ENCODE assay signal across 15 mouse cellular contexts in genomic region chr9:114440548-114440947, GRCm38 (mm10). TPM values are rescaled to one million over a fixed set of nuclear protein-coding genes. Genes with fewer than 3 reads are reported as not detected.
DNase-seq lines count a peak whose midpoint lies in the region; ATAC-seq and TF ChIP-seq lines count a peak whose summit lies in the region.
"Had no signal": no experiment of that assay in that cellular context is flagged by ENCODE, and none has a peak within 500 bp of the region (broad histone marks: within the 10 kb centered on the region; RNA-seq: fewer than 3 reads in every experiment).

No protein-coding gene starts in this region.

- no peak overlapping the region for H3K4me2 ChIP-seq in liver, embryonic 11.5 days
- H3K4me2 ChIP-seq in hindbrain, embryonic 16.5 days (ENCODE audit: low read length) = no peak overlapping the region
- no peak overlapping the region for H3K4me2 ChIP-seq in intestine, embryonic 15.5 days (replicated peaks)
- H3K4me2 ChIP-seq: heart, embryonic 13.5 days; limb, embryonic 13.5 days; midbrain, embryonic 15.5 days; neural tube, embryonic 12.5 days had no signal

- ATAC-seq in liver, embryonic 11.5 days (replicated peaks; ENCODE audit: low FRiP score) = no peak
- ATAC-seq in hindbrain, embryonic 16.5 days = no peak
- ATAC-seq in intestine, embryonic 15.5 days = no peak
- ATAC-seq: midbrain, embryonic 15.5 days had no signal

- no peak for TF ChIP-seq CTCF in thymus, adult 2 months (IDR thresholded peaks at IDR 0.05; ENCODE audit: borderline replicate concordance, control insufficient read depth, extremely low read depth, insufficient read depth, low read length, poor library complexity)

- H3K27ac ChIP-seq in thymus, adult 2 months (ENCODE audit: control insufficient read depth, insufficient read depth, low read length) = peak overlapping the region; percentile 59
- no peak overlapping the region for H3K27ac ChIP-seq in liver, embryonic 11.5 days (ENCODE audit: low read depth, low read length)
- no peak overlapping the region for H3K27ac ChIP-seq in hindbrain, embryonic 16.5 days (ENCODE audit: low read depth, low read length)
- no peak overlapping the region for H3K27ac ChIP-seq in intestine, embryonic 15.5 days
- H3K27ac ChIP-seq: forebrain, embryonic 10.5 days; heart, embryonic 13.5 days; limb, embryonic 13.5 days; midbrain, embryonic 15.5 days; neural tube, embryonic 12.5 days had no signal

- no peak overlapping the region for H3K4me3 ChIP-seq in thymus, adult 2 months (ENCODE audit: control insufficient read depth, insufficient read depth, low read length)
- no peak overlapping the region for H3K4me3 ChIP-seq in liver, embryonic 11.5 days (ENCODE audit: low read depth, low read length)
- no peak overlapping the region for H3K4me3 ChIP-seq in hindbrain, embryonic 16.5 days (ENCODE audit: low read length)
- H3K4me3 ChIP-seq in intestine, embryonic 15.5 days (replicated peaks) = no peak overlapping the region
- H3K4me3 ChIP-seq: forebrain, embryonic 10.5 days; heart, embryonic 13.5 days; limb, embryonic 13.5 days; midbrain, embryonic 15.5 days; neural tube, embryonic 12.5 days had no signal

- no peaks in the 10 kb centered on the region for H3K9me3 ChIP-seq in liver, embryonic 11.5 days (ENCODE audit: control insufficient read depth, low read length)
- no peaks in the 10 kb centered on the region; the same call in none of the 2 replicates for H3K9me3 ChIP-seq in hindbrain, embryonic 16.5 days (ENCODE audit: control insufficient read depth, low read length)
- no peaks in the 10 kb centered on the region for H3K9me3 ChIP-seq in intestine, embryonic 15.5 days
- H3K9me3 ChIP-seq: heart, embryonic 13.5 days; midbrain, embryonic 15.5 days had no signal

- peak; percentile 16 to 23 for DNase-seq in urinary bladder, postnatal 36 days (ENCODE audit: low spot score in 2 of 2)
- no peak for DNase-seq in urinary bladder, postnatal 10 days (ENCODE audit: low spot score)
- DNase-seq in induced T-regulatory cell, adult 2 months (ENCODE audit: low read depth) = peak; percentile 92
- DNase-seq in thymus, adult 2 months = peak; percentile 65
- no peak for DNase-seq in liver, embryonic 11.5 days (ENCODE audit: low spot score)
- DNase-seq: adrenal gland, adult 8-10 months; cerebellum, adult 18-20 months; lung, adult 2 months had no signal

- no peaks in the 10 kb centered on the region for H3K36me3 ChIP-seq in thymus, adult 2 months (ENCODE audit: control insufficient read depth, insufficient read depth, low read length)
- H3K36me3 ChIP-seq in liver, embryonic 11.5 days (ENCODE audit: control insufficient read depth, insufficient read depth, low read length) = no peaks in the 10 kb centered on the region
- H3K36me3 ChIP-seq in hindbrain, embryonic 16.5 days (ENCODE audit: control insufficient read depth, insufficient read depth, low read length) = peaks cover 11% of the 10 kb centered on the region
- peaks cover 5% of the 10 kb centered on the region; the same call in 1 of the 2 replicates for H3K36me3 ChIP-seq in intestine, embryonic 15.5 days
- H3K36me3 ChIP-seq: midbrain, embryonic 15.5 days had no signal

- 26% methylated on average over 10 of the region's 10 CpGs for WGBS in thymus, adult 2 months
- WGBS in liver, embryonic 11.5 days = 78% methylated on average over 10 of the region's 10 CpGs
- 86% methylated on average over 10 of the region's 10 CpGs for WGBS in hindbrain, embryonic 16.5 days
- 88% methylated on average over 10 of the region's 10 CpGs for WGBS in intestine, embryonic 15.5 days

- peaks cover 55% of the 10 kb centered on the region for H3K4me1 ChIP-seq in thymus, adult 2 months (replicated peaks; ENCODE audit: control insufficient read depth, insufficient read depth, low read length)
- no peaks in the 10 kb centered on the region for H3K4me1 ChIP-seq in liver, embryonic 11.5 days (replicated peaks; ENCODE audit: control insufficient read depth, insufficient read depth, low read length)
- no peaks in the 10 kb centered on the region for H3K4me1 ChIP-seq in hindbrain, embryonic 16.5 days (ENCODE audit: control insufficient read depth, insufficient read depth, low read depth, low read length)
- no peaks in the 10 kb centered on the region for H3K4me1 ChIP-seq in intestine, embryonic 15.5 days (replicated peaks)
- H3K4me1 ChIP-seq: forebrain, embryonic 10.5 days; heart, embryonic 13.5 days; limb, embryonic 13.5 days; midbrain, embryonic 15.5 days; neural tube, embryonic 12.5 days had no signal

- TF ChIP-seq POLR2A in thymus, adult 2 months (IDR thresholded peaks at IDR 0.05; ENCODE audit: control insufficient read depth, extremely low read depth, insufficient read depth, low read length, poor library complexity) = no peak

- H3K27me3 ChIP-seq in thymus, adult 2 months (ENCODE audit: control insufficient read depth, insufficient read depth, low read length) = no peaks in the 10 kb centered on the region
- no peaks in the 10 kb centered on the region for H3K27me3 ChIP-seq in liver, embryonic 11.5 days (replicated peaks; ENCODE audit: control insufficient read depth, insufficient read depth, low read length)
- H3K27me3 ChIP-seq in hindbrain, embryonic 16.5 days (replicated peaks; ENCODE audit: control insufficient read depth, insufficient read depth, low read length) = no peaks in the 10 kb centered on the region
- H3K27me3 ChIP-seq in intestine, embryonic 15.5 days (replicated peaks) = no peaks in the 10 kb centered on the region
- H3K27me3 ChIP-seq: heart, embryonic 13.5 days; limb, embryonic 13.5 days; midbrain, embryonic 15.5 days; neural tube, embryonic 12.5 days had no signal

- no peak overlapping the region for H3K9ac ChIP-seq in liver, embryonic 11.5 days (ENCODE audit: low read depth, low read length)
- no peak overlapping the region for H3K9ac ChIP-seq in hindbrain, embryonic 16.5 days (ENCODE audit: low read depth, low read length)
- H3K9ac ChIP-seq in intestine, embryonic 15.5 days = no peak overlapping the region
- H3K9ac ChIP-seq: heart, embryonic 13.5 days; limb, embryonic 13.5 days; midbrain, embryonic 15.5 days; neural tube, embryonic 12.5 days had no signal

RNA-seq across cellular contexts. Expression of gene Tmppe, which starts 39.6 kb away (rescaled TPM):
- 23.8 and 25.4 TPM in 2 replicates for polyA plus RNA-seq in thymus, adult 2 months (2012; rRNA removed)
- 5.3 and 5.7 TPM in 2 replicates for polyA plus RNA-seq in liver, embryonic 11.5 days (2014; fragmentation: Nextera tagmentation; extraction: Ambion mirVana)
- polyA plus RNA-seq in hindbrain, embryonic 16.5 days (2015; fragmentation: Nextera tagmentation; extraction: Ambion mirVana) = 10.5 and 10.6 TPM in 2 replicates
- 18.3 and 22.1 TPM in 2 replicates for polyA plus RNA-seq in intestine, embryonic 15.5 days (2015; fragmentation: Nextera tagmentation; extraction: Ambion mirVana)

RNA-seq across cellular contexts. Expression of gene Glb1, which starts 39.7 kb away (rescaled TPM):
- 55.3 and 59.5 TPM in 2 replicates for polyA plus RNA-seq in thymus, adult 2 months (2012; rRNA removed)
- 26.4 and 28.8 TPM in 2 replicates for polyA plus RNA-seq in liver, embryonic 11.5 days (2014; fragmentation: Nextera tagmentation; extraction: Ambion mirVana)
- polyA plus RNA-seq in hindbrain, embryonic 16.5 days (2015; fragmentation: Nextera tagmentation; extraction: Ambion mirVana) = 37.5 and 40.1 TPM in 2 replicates
- polyA plus RNA-seq in intestine, embryonic 15.5 days (2015; fragmentation: Nextera tagmentation; extraction: Ambion mirVana) = 157 and 179 TPM in 2 replicates

RNA-seq across cellular contexts. Expression of gene Crtap, which starts 50.1 kb away (rescaled TPM):
- polyA plus RNA-seq in thymus, adult 2 months (2012; rRNA removed) = 33.8 and 34.0 TPM in 2 replicates
- polyA plus RNA-seq in liver, embryonic 11.5 days (2014; fragmentation: Nextera tagmentation; extraction: Ambion mirVana) = 45.7 and 46.8 TPM in 2 replicates
- 31.5 and 34.6 TPM in 2 replicates for polyA plus RNA-seq in hindbrain, embryonic 16.5 days (2015; fragmentation: Nextera tagmentation; extraction: Ambion mirVana)
- polyA plus RNA-seq in intestine, embryonic 15.5 days (2015; fragmentation: Nextera tagmentation; extraction: Ambion mirVana) = 107 and 110 TPM in 2 replicates

Comparison
In these comparisons a context has a peak if more than half of its experiments do, and no peak if none do; other contexts are left out.
1. DNase-seq: peak in urinary bladder, postnatal 36 days (2 of 2), induced T-regulatory cell, adult 2 months (single experiment) and thymus, adult 2 months (single experiment); none in urinary bladder, postnatal 10 days (single experiment) and liver, embryonic 11.5 days (single experiment).